Mouse (Mus musculus) MEL (cell line): ENCODE results near the gene Ganc.

Source experiments
- CTCF ChIP-seq, 3 experiments: IDR thresholded peaks in 2 of 3; conservative IDR thresholded peaks in 1 of 3; 2 replicates each; pipeline ENCODE4 v1.5.1; 2011 to 2012; ENCODE audit warnings: low read length in 3 of 3, low read depth in 2 of 3, mild to moderate bottlenecking in 2 of 3, improper control_type of control experiment in 1 of 3, inconsistent platforms in 1 of 3, mixed read lengths in 1 of 3, moderate library complexity in 1 of 3; ENCODE audit not compliant: control insufficient read depth in 1 of 3, insufficient read depth in 1 of 3, poor library complexity in 1 of 3, severe bottlenecking in 1 of 3
- E2F4 ChIP-seq: IDR thresholded peaks from 2 replicates; pipeline ENCODE4 v1.6.1; 2011; ENCODE audit warnings: low read depth, low read length, improper control_type of control experiment, borderline replicate concordance
- ELF1 ChIP-seq: IDR thresholded peaks from 2 replicates; pipeline ENCODE4 v1.6.1; 2014; ENCODE audit warnings: low read depth, mild to moderate bottlenecking, inconsistent platforms, low read length, improper control_type of control experiment, moderate library complexity
- EP300 ChIP-seq, 2 experiments: IDR thresholded peaks; 2 replicates each; pipeline ENCODE4 v1.6.1; 2011; ENCODE audit warnings: improper control_type of control experiment in 2 of 2, low read length in 2 of 2, low read depth in 1 of 2, mild to moderate bottlenecking in 1 of 2
- NELFE ChIP-seq: IDR thresholded peaks from 2 replicates; pipeline ENCODE4 v1.6.1; 2011; ENCODE audit warnings: low read depth, low read length, improper control_type of control experiment
- POLR2A ChIP-seq, 2 experiments: IDR thresholded peaks; 2 replicates each; pipeline ENCODE4 v1.6.1; 2011 to 2012; ENCODE audit warnings: low read length in 2 of 2, mild to moderate bottlenecking in 2 of 2, control low read depth in 1 of 2, improper control_type of control experiment in 1 of 2, low read depth in 1 of 2, moderate library complexity in 1 of 2; ENCODE audit not compliant: control insufficient read depth in 1 of 2, insufficient read depth in 1 of 2, poor library complexity in 1 of 2
- SMC3 ChIP-seq: IDR thresholded peaks from 2 replicates; pipeline ENCODE4 v1.6.1; 2011; ENCODE audit warnings: low read depth, low read length, improper control_type of control experiment
- TBP ChIP-seq: IDR thresholded peaks from 2 replicates; pipeline ENCODE4 v1.8.0; 2011; ENCODE audit warnings: low read depth, low read length, improper control_type of control experiment
- UBTF ChIP-seq: IDR thresholded peaks from 2 replicates; pipeline ENCODE4 v1.6.1; 2012; ENCODE audit warnings: low read depth, mild to moderate bottlenecking, inconsistent platforms, low read length, improper control_type of control experiment, moderate library complexity, borderline replicate concordance; ENCODE audit not compliant: insufficient read depth

GRCm38 (mm10) chr2:120366501-120366900, 37.2 kb upstream of the Ganc start:
- TF ChIP-seq NELFE (no peak), POLR2A (IDR thresholded peaks at IDR 0.05; ENCODE audit: control insufficient read depth in 1 of 2, insufficient read depth in 1 of 2, low read depth in 1 of 2, low read length in 2 of 2, poor library complexity in 1 of 2) (no peak), CTCF (IDR thresholded peaks at IDR 0.05 in 2 of 3, conservative IDR thresholded peaks at IDR 0.05 in 1 of 3; ENCODE audit: control insufficient read depth in 1 of 3, insufficient read depth in 1 of 3, low read depth in 2 of 3, low read length in 3 of 3, poor library complexity in 1 of 3, severe bottlenecking in 1 of 3) (no peak), SMC3 (no peak), TBP (no peak), E2F4 (no peak), EP300 (IDR thresholded peaks at IDR 0.05; ENCODE audit: low read depth in 1 of 2, low read length in 2 of 2) (no peak), ELF1 (no peak), UBTF (no peak)
